Mouse (Mus musculus) small intestine, adult 2 months (tissue): ENCODE measurements around the gene Trpm3. TPM values are rescaled to one million over a fixed set of nuclear protein-coding genes. Genes with fewer than 3 reads are reported as not detected.

Experiments used
- H3K27ac ChIP-seq: fragments of 200-500 bp; 2 replicates; pipeline ENCODE4 v1.5.1; 2012; ENCODE audit warnings: low read depth, low read length, control low read depth, inconsistent platforms; ENCODE audit not compliant: insufficient read depth
- H3K27me3 ChIP-seq: fragments of 200-500 bp; 2 replicates; pipeline ENCODE4 v1.6.1; 2012; ENCODE audit warnings: mild to moderate bottlenecking, moderate library complexity, low read length, inconsistent platforms; ENCODE audit not compliant: control insufficient read depth, insufficient read depth
- H3K36me3 ChIP-seq: fragments of 200-500 bp; 2 replicates; pipeline ENCODE4 v1.6.1; 2012; ENCODE audit warnings: mild to moderate bottlenecking, low read length, control low read depth, inconsistent platforms; ENCODE audit not compliant: control insufficient read depth, insufficient read depth
- H3K4me1 ChIP-seq: fragments of 200-500 bp; 2 replicates; pipeline ENCODE4 v1.6.1; 2012; ENCODE audit warnings: low read length, inconsistent platforms, mixed read lengths; ENCODE audit not compliant: control insufficient read depth, insufficient read depth, insufficient read length
- H3K4me3 ChIP-seq: fragments of 200-500 bp; 2 replicates; pipeline ENCODE4 v1.5.1; 2012; ENCODE audit warnings: low read depth, mild to moderate bottlenecking, control low read depth, inconsistent platforms, low read length, moderate library complexity
- CTCF ChIP-seq: fragments of 200-500 bp; IDR thresholded peaks from 2 replicates; pipeline ENCODE4 v1.5.1; 2012; ENCODE audit warnings: low read depth, mild to moderate bottlenecking, control low read depth, inconsistent platforms, low read length, moderate library complexity, mixed read lengths; ENCODE audit not compliant: insufficient replicate concordance, insufficient read length; ENCODE audit errors: extremely low read depth
- POLR2A ChIP-seq: fragments of 200-500 bp; IDR thresholded peaks from 2 replicates; pipeline ENCODE4 v1.6.1; 2012; ENCODE audit warnings: low read depth, mild to moderate bottlenecking, control low read depth, inconsistent platforms, low read length, moderate library complexity
- WGBS: fragments of 180-500 bp; shearing (Covaris S2); methylation state at CpG from one replicate; pipeline ENCODE4 v1.1.7; 2018; 5-methylcytosine and 5-hydroxymethylcytosine counted together
- polyA plus RNA-seq: library from polyadenylated mRNA; depleted of rRNA; stranded (reverse); fragments of >200 nt; gene quantifications from 2 replicates; pipeline ENCODE4 v1.2.3, GENCODE M21; 2012; rRNA removed

Gene Trpm3
- polyA plus RNA-seq, result under 0.01 and 0.09 TPM in 2 replicates

- Histone ChIP-seq H3K4me3 (no peak within 1 kb of the TSS), H3K36me3 (no peaks in the 10 kb centered on the region), H3K27me3 (no peaks in the 10 kb centered on the region), H3K27ac (no peak within 1 kb of the TSS), H3K4me1 (no peaks in the 10 kb centered on the region)
- TF ChIP-seq POLR2A (no peak), CTCF (no peak)
- WGBS, result 5% methylated on average over 39 of the region's 39 CpGs
These were observed at the start of gene Trpm3 for GRCm38 (mm10) chr19:22138590-22139421. Gene Trpm3 (plus strand): TSS chr19:22139046.

- WGBS, result 42% methylated on average over 4 of the region's 4 CpGs
- no peaks in the 10 kb centered on the region for H3K4me1 ChIP-seq
- no peaks in the 10 kb centered on the region for H3K27me3 ChIP-seq
- H3K27ac ChIP-seq, result no peak overlapping the region
- no peak overlapping the region for H3K4me3 ChIP-seq
- TF ChIP-seq POLR2A (no peak), CTCF (no peak)
- H3K36me3 ChIP-seq, result no peaks in the 10 kb centered on the region
These were observed 38.3 kb upstream of the Trpm3 start for GRCm38 (mm10) chr19:22100582-22100981.

DNA sequence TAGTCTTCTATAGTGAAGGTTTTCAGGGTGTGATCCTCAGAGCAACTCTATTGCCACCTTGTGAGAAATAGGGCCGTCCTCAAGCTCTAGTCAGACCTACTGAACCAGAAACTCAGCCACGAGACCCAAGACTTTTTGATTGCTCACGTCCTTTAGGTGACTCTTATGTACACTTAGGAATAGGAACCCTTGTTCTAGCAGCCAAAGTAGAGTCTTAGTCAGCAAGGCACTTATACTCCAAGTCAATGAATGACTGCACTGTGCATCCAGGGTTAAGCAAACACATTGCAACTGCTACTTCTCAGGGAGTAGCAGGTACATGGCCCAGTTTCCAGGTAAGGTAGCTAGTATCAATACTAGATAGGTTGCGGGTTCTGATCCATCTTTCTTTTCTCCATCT is 35.0 kb upstream of the Trpm3 start:
- Histone ChIP-seq H3K27ac (no peak overlapping the region), H3K27me3 (no peaks in the 10 kb centered on the region), H3K4me3 (no peak overlapping the region), H3K36me3 (no peaks in the 10 kb centered on the region), H3K4me1 (no peaks in the 10 kb centered on the region)
- WGBS, result 60% methylated on average over 4 of the region's 4 CpGs
- TF ChIP-seq CTCF, result no peak
- TF ChIP-seq POLR2A, result no peak

DNA sequence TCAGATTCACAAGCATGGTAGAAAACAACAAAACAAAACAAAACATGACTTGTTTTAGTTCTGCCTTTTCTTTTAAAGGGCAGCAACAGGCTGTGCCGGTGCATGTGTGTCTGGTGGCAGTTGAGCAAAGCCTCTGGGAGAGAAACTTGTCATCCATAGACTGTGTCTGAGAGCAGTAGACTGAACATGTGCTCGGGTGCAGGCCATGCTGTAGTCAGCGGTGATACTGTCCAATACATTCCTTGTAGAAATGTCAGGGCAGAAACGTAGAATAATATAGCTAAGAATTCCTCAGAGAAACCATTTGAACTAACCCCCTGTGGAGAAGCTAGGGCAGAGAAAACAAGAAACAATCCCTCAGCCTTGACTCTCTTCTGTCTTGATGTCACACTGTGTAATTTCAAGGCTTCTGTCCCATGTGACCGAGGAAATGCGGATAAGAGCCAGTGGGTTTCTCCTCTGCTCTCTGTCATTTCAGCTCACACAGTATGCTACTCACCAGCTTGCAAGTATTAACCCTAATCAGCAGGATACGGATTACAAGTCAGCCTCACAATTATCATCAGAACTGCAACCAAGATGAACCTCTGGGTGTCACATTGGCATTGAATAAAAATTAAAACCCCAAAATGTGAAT is 33.9 kb upstream of the Trpm3 start:
- H3K4me1 ChIP-seq, result no peaks in the 10 kb centered on the region
- H3K27ac ChIP-seq, result no peak overlapping the region
- TF ChIP-seq CTCF, result no peak
- no peak for TF ChIP-seq POLR2A
- 75% methylated on average over 7 of the region's 7 CpGs for WGBS
- H3K4me3 ChIP-seq, result no peak overlapping the region
- no peaks in the 10 kb centered on the region for H3K36me3 ChIP-seq
- H3K27me3 ChIP-seq, result no peaks in the 10 kb centered on the region

GRCm38 (mm10) chr19:22105648-22106047 is 33.2 kb upstream of the Trpm3 start:
- no peaks in the 10 kb centered on the region for H3K36me3 ChIP-seq
- no peak overlapping the region for H3K4me3 ChIP-seq
- H3K27me3 ChIP-seq, result no peaks in the 10 kb centered on the region
- no peaks in the 10 kb centered on the region for H3K4me1 ChIP-seq
- 44% methylated on average over 2 of the region's 2 CpGs for WGBS
- H3K27ac ChIP-seq, result no peak overlapping the region
- no peak for TF ChIP-seq CTCF
- no peak for TF ChIP-seq POLR2A

DNA sequence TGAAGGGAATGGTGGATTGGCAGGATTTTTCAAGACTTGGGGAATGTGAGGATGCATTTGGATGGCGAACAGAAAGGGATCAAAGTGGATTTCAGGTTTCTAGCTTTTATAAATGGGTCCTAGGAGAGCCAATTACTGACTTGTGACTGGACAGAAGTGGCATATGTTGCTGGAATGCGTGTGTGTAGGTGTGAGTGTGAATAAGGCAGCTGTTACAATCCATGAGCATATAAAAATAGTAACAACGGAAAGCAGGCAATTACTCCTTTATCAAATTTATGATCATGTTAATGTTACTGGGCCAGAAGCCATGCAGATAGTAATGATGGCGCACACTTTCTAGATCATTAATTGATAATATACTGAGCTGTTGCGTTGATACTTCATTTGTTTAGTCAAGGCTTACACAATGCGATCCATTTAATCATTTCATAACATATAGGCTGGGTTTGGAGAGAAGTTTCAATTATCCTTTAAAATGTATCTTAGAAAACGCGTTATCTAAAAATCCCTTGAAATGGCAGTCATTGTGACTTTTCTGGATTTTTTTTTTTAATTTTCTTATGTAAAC is 29.9 kb upstream of the Trpm3 start:
- Histone ChIP-seq H3K27me3 (no peaks in the 10 kb centered on the region), H3K27ac (no peak overlapping the region), H3K36me3 (no peaks in the 10 kb centered on the region), H3K4me1 (no peaks in the 10 kb centered on the region), H3K4me3 (no peak overlapping the region)
- TF ChIP-seq CTCF, result no peak
- no peak for TF ChIP-seq POLR2A
- 84% methylated on average over 8 of the region's 8 CpGs for WGBS

DNA sequence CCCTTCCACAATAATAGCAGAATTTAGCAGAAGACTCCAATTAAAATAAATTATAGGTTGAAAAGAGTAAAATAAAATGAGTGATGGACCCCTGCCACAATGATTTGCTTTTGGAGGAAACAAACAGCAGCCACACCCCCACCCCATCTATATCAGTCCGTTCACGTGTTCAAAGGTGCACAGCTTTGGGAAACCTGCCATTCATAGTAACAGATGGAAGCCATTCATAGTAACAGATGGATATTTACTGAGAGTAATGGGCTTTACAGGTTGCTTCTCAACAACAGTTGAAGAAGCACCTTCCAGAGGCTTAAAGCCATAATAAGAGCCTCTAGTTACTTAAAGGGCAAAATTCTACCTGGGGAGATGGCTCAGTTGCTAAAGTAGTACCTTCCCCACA is 17.9 kb upstream of the Trpm3 start:
- 76% methylated on average over 2 of the region's 2 CpGs for WGBS
- no peaks in the 10 kb centered on the region for H3K36me3 ChIP-seq
- H3K4me1 ChIP-seq, result no peaks in the 10 kb centered on the region
- H3K27me3 ChIP-seq, result no peaks in the 10 kb centered on the region
- no peak overlapping the region for H3K27ac ChIP-seq
- no peak overlapping the region for H3K4me3 ChIP-seq
- TF ChIP-seq POLR2A, result no peak
- TF ChIP-seq CTCF, result no peak
